Mouse (Mus musculus): Measurements from ENCODE around the gene Gm5741.

Gm5741 gene

DNA sequence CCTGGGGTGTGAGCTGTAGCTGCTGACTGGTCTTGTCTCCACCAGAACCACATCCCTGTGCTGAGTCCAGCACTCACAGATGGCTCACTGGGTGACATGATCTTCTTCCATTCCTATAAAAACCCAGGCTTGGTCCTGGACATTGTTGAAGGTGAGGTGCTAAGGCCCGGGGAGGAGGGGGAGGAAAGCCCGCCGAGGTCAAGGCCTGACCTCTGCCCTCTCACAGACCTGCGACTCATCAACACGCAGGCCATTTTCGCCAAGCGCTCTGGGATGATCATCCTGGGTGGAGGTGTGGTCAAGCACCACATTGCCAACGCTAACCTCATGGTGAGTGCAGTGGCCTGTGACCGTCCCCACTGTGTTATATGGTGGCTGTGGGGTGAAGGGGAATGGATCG lies 6.4 kb upstream of the Gm5741 start:
- no peak for DNase-seq (ENCODE audit: low read depth in 1 of 2, low spot score in 2 of 2)

DNA sequence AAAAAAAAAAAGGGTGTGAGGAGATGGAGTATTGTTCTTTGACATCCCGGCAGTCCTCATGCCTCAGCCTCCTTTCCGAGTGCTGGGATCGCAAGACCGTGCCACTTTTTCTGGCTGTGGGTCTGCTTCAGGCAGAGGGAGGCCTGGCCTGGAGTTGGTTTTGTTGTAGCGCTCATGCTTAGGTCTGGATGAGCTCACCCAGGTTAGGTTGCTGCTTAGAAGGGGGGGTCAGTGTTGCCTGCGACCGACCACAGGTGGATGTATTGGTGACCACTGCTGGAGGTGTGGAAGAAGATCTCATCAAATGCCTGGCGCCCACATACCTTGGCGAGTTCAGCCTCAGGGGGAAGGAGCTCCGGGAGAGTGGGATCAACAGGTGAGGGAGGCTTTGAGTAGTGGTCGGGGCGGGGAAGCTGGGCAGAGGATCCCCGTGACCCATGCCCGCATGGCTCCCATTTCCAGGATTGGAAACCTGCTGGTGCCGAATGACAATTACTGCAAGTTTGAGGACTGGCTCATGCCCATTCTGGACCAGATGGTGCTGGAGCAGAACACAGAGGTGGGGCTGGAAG lies 5.3 kb upstream of the Gm5741 start:
- no peak for DNase-seq (ENCODE audit: low read depth in 1 of 2, low spot score in 2 of 2)

DNA sequence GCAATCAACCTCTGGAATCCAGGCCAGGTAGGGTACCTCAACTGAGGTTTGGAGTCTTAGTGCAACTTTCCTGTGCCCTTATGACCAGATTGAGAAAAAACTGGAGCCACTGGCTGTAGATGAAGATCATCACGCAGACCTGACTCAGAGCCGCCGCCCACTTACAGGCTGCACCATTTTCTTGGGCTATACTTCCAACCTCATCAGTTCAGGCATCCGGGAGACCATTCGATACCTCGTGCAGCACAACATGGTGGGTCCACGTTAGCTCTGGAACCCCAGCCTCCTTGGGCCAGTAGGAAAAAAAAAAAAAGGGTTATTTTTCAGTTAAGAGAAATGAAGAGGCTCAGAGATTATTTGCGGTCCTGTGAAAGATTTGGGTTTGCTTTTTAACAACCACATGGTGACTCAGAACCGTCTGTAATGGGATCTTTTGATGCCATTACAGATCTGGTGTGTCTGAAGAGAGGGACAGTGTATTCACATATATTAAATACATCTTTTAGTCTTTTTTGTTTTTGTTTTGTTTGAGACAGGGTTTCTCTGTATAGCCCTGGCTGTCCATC lies 4.7 kb upstream of the Gm5741 start:
- DNase-seq (ENCODE audit: low read depth in 1 of 2, low spot score in 2 of 2): no peak

DNA sequence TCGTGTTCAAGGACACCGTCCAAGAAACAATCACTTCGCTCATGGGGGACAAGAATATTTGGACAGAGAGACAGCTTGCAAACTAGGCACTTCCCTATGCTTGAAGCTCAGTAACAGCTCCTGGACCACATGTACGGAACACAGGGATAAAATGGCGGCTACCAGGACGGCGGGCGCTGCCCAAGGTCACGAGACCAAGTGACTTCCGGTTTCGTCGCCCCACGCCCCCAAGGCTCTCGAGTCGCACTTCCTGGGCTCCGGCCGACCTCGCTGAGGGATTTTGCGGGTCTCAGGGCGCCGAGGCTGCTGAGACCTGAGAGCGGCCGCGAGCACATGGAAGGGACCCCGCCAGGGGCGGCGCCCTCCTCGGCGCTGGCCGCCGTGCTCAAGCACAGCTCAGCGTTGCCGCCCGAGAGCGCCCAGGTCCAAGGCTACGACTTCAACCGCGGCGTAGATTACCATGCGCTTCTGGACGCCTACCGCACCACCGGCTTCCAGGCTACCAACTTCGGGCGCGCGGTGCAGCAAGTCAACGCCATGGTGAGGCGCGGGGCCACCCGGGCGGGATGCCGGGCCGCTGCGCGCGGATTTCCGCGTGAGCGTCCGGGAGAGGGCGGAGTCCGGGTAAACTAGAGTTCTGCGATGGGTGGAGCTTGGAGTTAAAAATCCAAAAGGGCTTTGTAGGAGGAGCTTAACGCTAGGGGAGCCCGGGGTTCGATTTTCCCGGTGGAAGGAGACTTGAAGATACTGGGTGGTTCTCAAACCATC lies 3.9 kb upstream of the Gm5741 start, which contains the start of gene Dhps:
Gene Dhps, plus strand, starts transcription at position 244 of the 768 bp plus-strand sequence.
- peak; percentile 79 to 89 for DNase-seq (ENCODE audit: low read depth in 1 of 2, low spot score in 2 of 2)

DNA sequence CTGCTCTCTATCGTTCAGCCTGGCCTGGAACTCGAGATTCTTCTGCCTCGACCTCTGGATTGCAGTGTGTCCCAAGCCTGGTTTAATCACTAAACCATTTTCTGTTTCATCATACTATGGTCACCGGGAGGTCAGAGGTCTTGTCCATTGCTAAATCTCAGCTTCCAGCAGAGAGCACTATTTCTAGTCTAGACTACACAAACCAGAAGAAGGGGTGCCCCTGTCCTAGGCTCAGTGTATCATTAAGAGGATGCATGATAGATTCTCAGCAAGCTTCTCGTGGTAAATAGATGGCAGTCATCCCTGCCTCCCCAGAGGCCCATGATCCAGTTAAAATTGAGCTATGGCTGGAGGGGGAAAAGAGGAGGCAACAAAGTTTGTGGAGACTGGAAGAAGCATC lies 3.3 kb upstream of the Gm5741 start:
- DNase-seq (ENCODE audit: low read depth in 1 of 2, low spot score in 2 of 2): no peak

DNA sequence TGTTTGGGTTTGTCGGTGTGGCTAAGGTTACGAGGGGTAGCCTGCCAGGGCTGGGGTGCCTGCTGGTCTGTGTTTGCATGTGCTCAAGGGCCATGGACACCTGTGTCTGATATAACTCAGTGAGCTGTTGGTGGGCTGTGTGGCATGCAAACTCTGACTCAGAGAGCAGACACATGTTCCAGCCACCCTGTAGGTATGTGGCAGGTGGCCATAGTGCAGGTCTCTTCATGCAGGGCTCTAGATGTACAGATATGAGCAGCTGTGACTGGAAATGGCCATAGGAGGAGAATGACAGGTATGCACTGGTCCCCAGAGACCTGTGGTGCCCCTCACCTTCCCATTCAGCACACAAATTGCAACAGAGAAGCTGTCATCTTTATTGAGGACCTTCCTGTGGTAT lies 627 bp downstream of the Gm5741 start:
- DNase-seq (ENCODE audit: low read depth in 1 of 2, low spot score in 2 of 2): no peak

DNA sequence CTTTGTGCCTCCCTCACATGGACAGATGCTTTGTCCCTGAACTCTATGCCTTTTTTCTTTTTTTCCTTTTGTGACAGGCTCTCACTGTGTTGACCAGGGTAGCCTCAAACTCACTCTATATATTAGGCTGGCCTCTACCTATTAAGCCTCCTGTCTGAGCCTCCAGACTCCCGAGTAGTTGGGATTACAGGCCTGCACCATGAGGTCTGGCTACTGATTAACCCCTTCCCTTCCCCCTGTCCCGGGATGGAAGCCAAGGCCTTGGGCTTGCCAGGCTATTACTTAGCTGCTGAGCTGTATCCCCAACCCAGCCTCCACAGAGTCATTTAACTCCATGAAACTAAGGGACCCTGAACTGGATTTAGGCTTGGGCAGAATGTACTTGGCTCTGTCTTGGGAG lies 2.6 kb downstream of the Gm5741 start:
- no peak for DNase-seq (ENCODE audit: low read depth in 1 of 2, low spot score in 2 of 2)

DNA sequence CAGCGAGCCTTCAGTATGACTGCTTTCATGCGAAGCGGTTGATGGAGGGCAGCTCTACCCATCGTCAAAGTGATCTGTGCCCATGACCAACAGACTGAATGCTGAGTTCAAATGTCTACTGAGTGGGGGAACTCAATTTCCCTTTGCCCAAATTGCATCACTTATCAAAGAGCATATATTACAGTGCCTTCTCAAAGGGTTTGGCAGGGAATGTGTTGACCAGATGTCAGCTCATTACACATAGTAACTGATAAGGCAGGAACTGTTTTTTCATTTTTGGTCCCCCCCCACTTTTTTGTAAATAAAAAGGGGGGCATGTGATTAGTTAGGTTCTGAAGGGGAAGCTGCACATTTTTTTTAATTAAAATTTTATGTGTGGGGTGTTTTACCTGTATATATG lies 5.2 kb downstream of the Gm5741 start:
- no peak for DNase-seq (ENCODE audit: low read depth in 1 of 2, low spot score in 2 of 2)

DNA sequence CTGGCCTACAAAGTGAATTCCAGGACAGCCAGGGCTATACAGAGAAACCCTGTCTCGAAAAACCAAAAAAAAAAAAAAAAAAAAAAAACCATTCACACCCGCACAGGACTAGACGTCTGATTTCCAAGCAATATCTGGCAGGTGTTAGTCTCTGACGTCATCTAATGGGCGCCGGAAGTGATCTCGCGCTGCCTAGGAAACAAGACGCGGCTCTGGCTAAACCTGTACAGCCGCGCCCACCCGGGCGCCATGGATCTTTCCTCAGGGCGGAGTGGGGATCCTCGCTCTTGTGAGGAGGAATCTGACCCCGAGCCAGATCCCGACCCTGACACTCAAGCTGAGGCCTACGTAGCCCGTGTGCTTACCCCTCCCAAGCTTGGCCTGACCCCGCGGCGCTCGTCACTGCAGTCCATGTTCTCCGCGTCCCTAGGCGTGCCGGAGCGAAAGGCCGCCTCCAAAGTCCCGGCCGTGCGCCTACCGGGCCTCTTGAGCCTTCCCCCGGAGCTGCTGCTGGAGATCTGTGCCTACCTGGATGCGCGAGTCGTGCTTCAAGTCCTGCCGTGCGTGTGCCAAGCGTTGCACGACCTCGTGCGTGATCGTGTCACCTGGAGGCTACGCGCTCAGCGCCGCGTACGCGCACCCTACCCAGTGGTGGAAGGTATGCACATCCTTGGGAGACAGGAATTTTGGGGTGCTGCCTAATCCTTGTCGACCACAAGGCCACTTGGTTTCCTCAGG lies 7.7 kb downstream of the Gm5741 start, which contains the start of gene Fbxw9:
Gene Fbxw9, plus strand, starts transcription at position 177 of the 738 bp plus-strand sequence.
- peak; percentile 53 to 71 for DNase-seq (ENCODE audit: low read depth in 1 of 2, low spot score in 2 of 2)

DNA sequence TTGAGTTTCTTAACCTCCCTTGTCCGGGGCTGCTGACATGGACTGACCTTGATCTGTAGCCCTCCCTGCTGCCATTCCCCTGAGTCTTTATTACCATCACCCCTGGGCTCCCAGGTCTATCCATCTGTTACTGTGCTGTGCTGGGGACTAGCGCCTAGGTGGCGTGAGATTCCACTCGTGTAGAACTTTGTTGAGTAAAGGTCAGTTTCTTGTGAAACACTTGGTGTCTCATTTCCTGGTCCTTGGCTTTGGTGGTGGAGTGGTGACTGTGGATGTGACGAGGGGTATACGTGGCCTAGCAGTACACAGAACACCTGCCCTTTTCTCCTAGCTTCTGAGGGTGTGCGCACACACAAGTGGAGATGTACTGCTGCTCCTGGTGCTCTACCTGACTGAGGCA lies 10.4 kb downstream of the Gm5741 start:
- DNase-seq (ENCODE audit: low read depth in 1 of 2, low spot score in 2 of 2): no peak

DNA sequence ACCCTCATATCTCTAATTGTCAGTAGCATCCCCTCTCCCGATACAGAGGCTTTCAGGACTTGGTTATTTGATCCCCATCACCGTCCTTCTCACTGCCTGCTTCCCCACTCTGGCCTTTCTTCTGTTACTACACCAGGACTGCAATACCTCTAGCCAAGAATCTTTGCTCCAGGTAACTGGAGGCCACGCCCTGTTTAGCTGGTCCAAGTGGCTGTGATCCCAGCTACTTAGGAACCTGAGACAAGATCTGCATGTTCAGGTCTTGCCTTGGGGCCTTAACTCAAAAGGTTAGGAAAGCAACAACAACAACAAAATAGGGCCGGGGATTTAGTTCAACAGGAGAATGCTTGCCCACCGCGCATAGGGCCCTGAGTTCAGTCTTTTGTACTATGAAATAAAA lies 24.2 kb downstream of the Gm5741 start:
- no peak for DNase-seq (ENCODE audit: low read depth in 1 of 2, low spot score in 2 of 2)

DNA sequence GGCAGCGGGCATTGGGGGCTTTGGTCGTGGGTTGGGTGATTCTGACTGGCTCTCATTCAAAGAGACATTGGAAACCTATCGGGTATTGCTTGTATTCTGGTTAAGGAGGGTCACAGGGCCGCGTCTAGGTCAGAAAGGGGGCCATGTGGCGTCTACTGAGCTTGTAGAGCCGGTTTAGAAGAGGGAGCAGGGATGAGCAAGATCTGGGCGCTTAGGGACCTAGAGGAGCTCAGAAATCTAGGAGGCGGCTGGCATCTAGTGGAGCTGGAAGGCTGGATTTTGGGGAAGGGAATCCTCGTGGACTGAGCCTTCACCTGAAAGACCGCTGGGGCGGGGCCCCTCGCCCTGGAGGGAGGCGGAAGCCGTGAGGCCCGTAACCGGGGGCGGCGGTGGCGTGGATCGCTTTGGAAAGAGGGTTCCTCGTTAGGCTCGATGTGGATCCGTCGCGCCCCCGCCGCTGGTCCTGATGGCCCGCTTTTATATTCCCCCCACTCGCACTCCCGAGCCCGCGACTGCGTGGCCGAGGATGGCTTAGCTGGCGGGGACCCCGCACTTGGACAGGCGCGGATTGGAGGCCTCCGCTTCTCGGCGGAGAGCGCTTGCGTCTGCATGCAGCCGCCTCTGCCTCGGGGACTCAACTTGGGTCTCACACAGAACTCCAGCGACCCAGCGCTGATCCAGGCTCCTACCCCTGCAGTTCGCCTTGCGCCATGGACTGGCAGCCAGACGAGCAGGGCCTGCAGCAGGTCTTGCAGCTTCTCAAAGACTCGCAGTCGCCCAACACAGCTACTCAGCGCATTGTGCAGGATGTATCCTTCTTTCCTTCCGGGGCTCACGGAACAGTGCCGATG lies 29.9 kb downstream of the Gm5741 start:
- no peak for DNase-seq (ENCODE audit: low read depth in 1 of 2, low spot score in 2 of 2)

DNA sequence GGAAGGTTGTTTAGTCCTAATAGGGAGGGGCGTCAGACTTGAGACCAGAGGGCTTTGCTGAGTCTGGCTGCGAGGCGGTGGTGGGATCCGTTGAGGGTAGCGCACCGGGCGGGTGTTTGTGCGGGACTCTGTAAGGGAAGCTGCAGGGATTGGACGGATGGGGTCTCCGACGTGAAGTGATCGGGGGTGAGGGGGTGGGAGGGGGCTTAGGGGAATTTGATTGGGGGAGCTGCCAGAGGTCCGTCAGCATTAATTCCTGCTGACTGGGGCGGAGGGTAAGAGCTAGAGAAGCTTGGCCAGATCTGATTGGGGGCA lies 30.5 kb downstream of the Gm5741 start:
- no peak for DNase-seq (ENCODE audit: low read depth in 1 of 2, low spot score in 2 of 2)

DNA sequence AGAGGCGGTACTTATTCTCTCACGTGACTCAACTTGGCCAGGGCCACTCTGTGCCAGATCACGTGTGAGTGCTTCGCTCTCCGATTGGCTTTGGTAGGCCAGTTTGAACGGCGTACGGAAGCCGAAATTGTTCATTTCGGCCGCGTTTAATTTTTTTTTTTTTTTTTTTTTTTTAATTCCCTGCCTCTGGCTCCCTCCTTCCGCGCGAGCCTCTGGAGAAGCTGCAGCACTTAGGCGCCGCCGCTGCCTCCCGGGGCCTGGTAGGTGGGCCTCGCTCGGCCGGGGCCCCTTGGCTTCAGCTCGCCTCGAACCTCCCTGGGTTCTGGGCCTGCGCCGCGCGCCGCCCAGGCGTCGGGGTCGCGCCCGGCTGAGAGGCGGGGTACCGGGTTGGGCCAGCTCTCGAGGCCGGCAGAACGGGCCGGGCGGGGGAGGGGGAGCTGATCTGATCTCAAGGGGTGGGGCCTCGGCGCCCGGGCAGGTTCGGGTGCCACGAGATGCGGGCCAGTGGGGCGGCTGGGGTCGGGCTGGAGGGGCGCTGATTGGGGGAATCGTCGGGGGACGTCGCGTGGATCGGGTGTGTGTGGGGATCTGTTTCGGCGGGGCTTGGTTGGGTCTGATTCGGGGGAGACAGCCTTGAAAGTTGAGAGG lies 30.9 kb downstream of the Gm5741 start, which contains the start of gene Tnpo2:
Gene Tnpo2, plus strand, starts transcription at position 198 of the 648 bp plus-strand sequence.
- DNase-seq (ENCODE audit: low read depth in 1 of 2, low spot score in 2 of 2): peak; percentile 73 to 81

DNA sequence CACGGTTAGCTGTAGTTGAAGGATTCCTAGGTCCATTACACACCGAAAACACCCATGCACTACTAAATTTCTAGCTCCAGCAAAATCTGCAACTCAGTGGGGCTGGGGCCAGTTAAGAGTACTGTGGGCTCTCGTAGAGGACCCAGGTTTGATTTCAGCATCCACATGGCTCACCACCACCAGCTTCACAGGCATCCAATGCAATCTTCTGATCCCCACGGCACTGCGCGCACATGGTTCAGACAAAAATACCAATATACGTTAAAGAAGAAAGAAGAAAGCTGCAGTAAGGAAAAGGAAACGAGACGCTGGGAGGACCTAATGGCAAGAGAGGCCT lies 31.4 kb downstream of the Gm5741 start:
- DNase-seq (ENCODE audit: low read depth in 1 of 2, low spot score in 2 of 2): no peak

DNA sequence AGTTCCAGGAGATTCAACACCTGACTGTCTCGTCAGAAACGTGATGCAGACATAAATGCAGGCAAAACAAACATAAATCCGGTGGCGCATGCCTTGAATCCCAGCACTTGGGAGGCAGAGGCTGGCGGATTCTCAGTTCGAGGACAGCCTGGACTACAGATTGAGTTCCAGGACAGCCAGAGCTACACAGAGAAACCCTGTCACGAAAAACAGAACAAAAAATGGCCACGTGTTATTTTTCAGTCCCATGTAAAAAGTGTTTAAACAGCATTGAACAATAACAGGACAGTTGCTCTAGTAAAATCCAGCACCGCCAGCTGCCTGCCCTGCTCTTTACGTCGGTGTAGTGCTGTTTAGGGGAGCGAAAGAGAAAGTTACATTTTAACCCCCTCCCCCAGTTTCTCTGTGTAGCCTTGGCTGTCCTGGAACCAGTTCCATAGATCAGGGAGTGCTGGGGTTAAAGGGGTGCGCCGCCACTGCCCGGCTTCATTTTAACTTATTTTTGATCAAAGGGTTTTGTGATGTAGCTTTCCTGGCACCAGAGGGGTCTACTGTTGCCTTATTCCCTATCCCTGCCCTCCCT lies 32.0 kb downstream of the Gm5741 start:
- no peak for DNase-seq (ENCODE audit: low read depth in 1 of 2, low spot score in 2 of 2)

DNA sequence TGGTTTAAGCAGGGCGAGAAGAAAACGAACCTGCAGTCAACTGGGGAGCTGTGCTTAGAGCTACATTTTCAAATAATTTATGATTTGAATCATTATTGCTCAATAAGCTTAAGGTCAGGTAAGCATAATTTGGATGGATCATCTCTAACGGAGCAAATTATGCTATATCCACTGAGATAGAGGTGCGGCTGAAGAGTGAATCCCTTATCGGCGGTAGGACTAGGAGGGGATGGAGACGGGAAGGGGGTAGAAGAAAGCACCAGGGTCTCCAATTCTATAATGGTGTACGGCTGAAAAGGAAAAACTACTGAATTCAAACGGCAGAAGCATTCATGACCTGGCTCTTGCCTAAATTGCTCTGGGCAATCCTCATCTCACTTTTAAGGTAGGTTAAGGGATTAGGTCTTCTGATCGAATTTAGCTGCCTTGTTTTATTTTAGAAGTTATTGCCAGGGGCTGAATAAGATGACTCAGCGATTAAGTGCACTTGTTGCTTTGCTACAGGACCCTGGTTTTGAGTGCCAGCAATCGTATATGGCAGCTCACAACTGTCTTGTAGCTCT lies 32.5 kb downstream of the Gm5741 start:
- DNase-seq (ENCODE audit: low read depth in 1 of 2, low spot score in 2 of 2): no peak

DNA sequence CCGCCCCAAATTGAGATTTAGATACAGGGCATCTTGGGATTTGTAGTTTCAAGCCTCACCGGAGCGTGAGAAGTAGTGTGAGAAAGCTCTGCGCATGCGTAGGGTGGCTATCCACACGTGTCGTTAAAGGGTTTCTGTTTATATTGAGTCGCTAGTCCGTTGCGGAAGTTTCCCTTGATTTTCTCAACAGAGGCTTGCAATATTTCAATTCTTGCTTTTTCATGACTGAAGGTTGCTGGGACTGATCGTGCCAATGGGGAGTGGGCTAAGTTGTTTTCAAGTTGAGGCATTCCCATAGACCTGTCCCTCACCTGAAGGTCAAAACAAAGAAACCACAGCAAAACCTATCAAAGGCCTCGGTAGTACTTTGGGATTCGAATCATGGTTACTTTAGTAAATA lies 33.0 kb downstream of the Gm5741 start:
- DNase-seq (ENCODE audit: low read depth in 1 of 2, low spot score in 2 of 2): peak; percentile 26 to 59

DNA sequence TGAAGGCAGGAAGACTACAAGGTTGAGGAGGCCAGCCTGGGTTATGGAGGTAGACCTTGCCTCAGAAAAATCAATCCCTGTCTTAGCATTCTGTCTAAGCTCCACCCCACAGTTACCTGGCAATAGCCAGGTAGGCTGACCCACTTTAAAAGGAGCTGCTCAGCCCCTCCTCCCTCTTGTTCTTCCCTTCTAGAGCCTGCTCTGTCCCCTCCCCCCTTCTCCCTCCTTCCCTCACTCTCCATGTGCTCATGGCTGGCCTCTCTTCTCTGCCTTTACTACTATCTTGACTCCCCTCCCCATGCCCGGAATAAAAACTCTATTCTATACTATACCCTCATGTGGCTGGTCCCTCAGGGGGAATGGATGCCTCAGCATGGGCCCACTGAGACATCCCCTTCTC lies 33.9 kb downstream of the Gm5741 start:
- no peak for DNase-seq (ENCODE audit: low read depth in 1 of 2, low spot score in 2 of 2)
